Mouse (Mus musculus): ENCODE results near the gene Ddi1. TPM values are rescaled to one million over a fixed set of nuclear protein-coding genes. Genes with fewer than 3 reads are reported as not detected.

The Ddi1 gene
- polyA plus RNA-seq (2012; ENCODE audit: insufficient read depth, low replicate concordance): 0.23 TPM in 1 of 2 replicates, not detected in the other

DNA sequence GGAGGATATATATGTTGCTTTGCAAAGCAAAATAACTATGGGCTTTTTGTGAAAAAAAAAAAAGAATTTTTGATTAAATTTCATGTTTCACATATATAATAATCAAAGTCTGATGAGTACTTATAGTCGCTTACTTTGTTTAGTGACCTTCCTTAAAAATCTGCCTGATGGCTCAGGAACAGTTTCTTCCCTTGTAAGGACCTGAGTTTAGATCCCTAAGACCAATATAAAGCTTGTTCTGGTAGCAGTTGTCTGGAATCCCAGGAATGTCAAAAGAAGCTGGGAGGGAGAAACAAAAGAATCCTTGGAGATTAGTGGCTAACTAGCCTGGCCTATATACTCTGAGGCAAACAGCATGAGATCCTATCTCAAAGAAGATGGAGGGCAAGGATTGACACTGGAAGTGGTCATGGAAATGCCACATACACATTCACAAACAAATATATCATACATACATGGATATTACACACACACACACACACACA is at the start of gene Ddi1:
TSS of gene Ddi1 (minus strand) at position 51 of the 485 bp plus-strand sequence.
- Histone ChIP-seq H3K36me3 (replicated peaks; ENCODE audit: low read length) (no peaks in the 10 kb centered on the region), H3K4me3 (replicated peaks) (no peak within 1 kb of the TSS), H3K9me3 (peaks cover 8% of the 10 kb centered on the region), H3K27me3 (replicated peaks) (no peaks in the 10 kb centered on the region), H3K4me1 (no peaks in the 10 kb centered on the region)
- TF ChIP-seq GATA1 (IDR thresholded peaks at IDR 0.05; ENCODE audit: borderline replicate concordance, low read length) (no peak), FLI1 (IDR thresholded peaks at IDR 0.05; ENCODE audit: low read length) (no peak)

DNA sequence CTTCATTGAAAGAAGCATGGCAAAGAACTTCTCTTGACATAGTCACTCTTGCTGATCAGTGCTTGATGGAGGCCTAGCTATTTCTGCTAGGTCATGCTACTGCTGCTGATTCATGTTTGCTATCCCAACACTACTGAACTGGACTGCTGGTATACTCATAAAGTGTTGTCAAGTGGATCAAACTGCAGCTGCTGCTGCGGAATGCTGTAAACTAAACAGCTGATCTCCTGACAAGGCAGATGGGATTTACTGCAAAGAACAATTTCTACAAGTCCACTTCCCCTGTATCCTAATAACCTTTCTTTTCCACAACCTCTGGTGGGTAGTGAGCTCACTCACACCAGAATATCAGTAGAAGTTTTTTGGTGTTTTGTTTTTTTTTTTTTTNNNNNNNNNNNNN is 47.5 kb upstream of the Ddi1 start:
- no peaks in the 10 kb centered on the region for H3K27me3 ChIP-seq (replicated peaks)
- H3K4me3 ChIP-seq (replicated peaks): no peak overlapping the region
- H3K4me1 ChIP-seq: no peaks in the 10 kb centered on the region
- no peaks in the 10 kb centered on the region for H3K36me3 ChIP-seq (replicated peaks; ENCODE audit: low read length)
- TF ChIP-seq GATA1 (IDR thresholded peaks at IDR 0.05; ENCODE audit: borderline replicate concordance, low read length) (no peak), FLI1 (IDR thresholded peaks at IDR 0.05; ENCODE audit: low read length) (no peak)
- no peaks in the 10 kb centered on the region for H3K9me3 ChIP-seq

DNA sequence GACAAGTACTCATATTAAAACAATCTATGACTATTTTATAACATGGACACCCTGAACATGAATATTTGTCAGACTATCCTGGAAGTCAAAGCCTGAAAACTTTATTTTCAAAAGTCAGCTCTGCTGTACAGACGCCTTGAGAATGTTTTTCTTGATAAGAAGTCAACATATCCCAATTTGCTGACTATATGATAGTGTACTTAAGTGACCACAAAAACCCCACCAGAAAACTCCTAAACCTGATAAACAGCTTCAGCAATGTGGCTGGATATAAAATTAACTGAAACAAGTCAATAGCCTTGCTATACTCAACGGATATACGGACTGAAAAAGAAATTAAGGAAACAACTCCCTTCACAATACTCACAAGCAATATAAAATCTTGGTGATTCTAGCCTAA is 36.2 kb upstream of the Ddi1 start:
- H3K4me1 ChIP-seq: no peaks in the 10 kb centered on the region

GRCm38 (mm10) chr9:6304590-6304989 is 34.9 kb upstream of the Ddi1 start:
- TF ChIP-seq GATA1 (IDR thresholded peaks at IDR 0.05; ENCODE audit: borderline replicate concordance, low read length) (no peak), FLI1 (IDR thresholded peaks at IDR 0.05; ENCODE audit: low read length) (no peak)
- Histone ChIP-seq H3K4me1 (no peaks in the 10 kb centered on the region), H3K27me3 (replicated peaks) (no peaks in the 10 kb centered on the region), H3K36me3 (replicated peaks; ENCODE audit: low read length) (no peaks in the 10 kb centered on the region), H3K4me3 (replicated peaks) (no peak overlapping the region), H3K9me3 (peaks cover 6% of the 10 kb centered on the region)

More for the DNA sequence above, 36.2 kb upstream of the Ddi1 start:
- no peaks in the 10 kb centered on the region for H3K27me3 ChIP-seq (replicated peaks)
- H3K4me3 ChIP-seq (replicated peaks): no peak overlapping the region
- peaks cover 6% of the 10 kb centered on the region for H3K9me3 ChIP-seq
- TF ChIP-seq FLI1 (IDR thresholded peaks at IDR 0.05; ENCODE audit: low read length) (no peak), GATA1 (IDR thresholded peaks at IDR 0.05; ENCODE audit: borderline replicate concordance, low read length) (no peak)
- H3K36me3 ChIP-seq (replicated peaks; ENCODE audit: low read length): no peaks in the 10 kb centered on the region

- H3K27me3 ChIP-seq (replicated peaks): no peaks in the 10 kb centered on the region
- H3K36me3 ChIP-seq (replicated peaks; ENCODE audit: low read length): no peaks in the 10 kb centered on the region
- TF ChIP-seq GATA1 (IDR thresholded peaks at IDR 0.05; ENCODE audit: borderline replicate concordance, low read length) (no peak), FLI1 (IDR thresholded peaks at IDR 0.05; ENCODE audit: low read length) (no peak)
- no peaks in the 10 kb centered on the region for H3K4me1 ChIP-seq
- H3K4me3 ChIP-seq (replicated peaks): no peak overlapping the region
- H3K9me3 ChIP-seq: no peaks in the 10 kb centered on the region
Observed at GRCm38 (mm10) chr9:6302050-6302449, 32.4 kb upstream of the Ddi1 start.

GRCm38 (mm10) chr9:6298547-6298946 is 28.9 kb upstream of the Ddi1 start:
- H3K27me3 ChIP-seq (replicated peaks): no peaks in the 10 kb centered on the region
- H3K36me3 ChIP-seq (replicated peaks; ENCODE audit: low read length): no peaks in the 10 kb centered on the region
- H3K9me3 ChIP-seq: no peaks in the 10 kb centered on the region
- no peak overlapping the region for H3K4me3 ChIP-seq (replicated peaks)
- no peaks in the 10 kb centered on the region for H3K4me1 ChIP-seq
- TF ChIP-seq FLI1 (IDR thresholded peaks at IDR 0.05; ENCODE audit: low read length) (no peak), GATA1 (IDR thresholded peaks at IDR 0.05; ENCODE audit: borderline replicate concordance, low read length) (no peak)

DNA sequence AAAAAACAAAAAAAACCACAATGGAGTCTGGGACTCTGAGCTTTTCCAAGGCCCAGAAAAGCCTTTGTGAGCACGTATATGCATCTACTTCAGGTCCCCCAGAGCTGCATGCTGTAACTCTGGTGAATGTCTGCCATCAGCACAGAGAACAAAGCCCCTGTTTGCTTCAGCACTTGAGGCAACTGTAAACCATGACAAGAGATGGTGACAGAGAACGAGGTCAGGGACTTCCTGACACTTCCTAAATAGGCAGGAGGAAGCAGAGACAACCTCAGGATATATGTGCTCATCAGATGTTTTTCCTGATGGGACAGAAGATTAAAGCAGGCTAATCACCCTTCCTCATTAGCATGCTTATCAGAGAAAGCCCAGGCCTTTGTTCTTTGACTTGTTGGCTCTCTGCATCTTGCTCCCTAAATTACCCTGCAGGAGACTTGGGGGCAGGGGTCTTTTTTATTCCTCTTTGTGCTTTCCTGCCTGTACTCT is 19.6 kb upstream of the Ddi1 start:
- Histone ChIP-seq H3K4me1 (no peaks in the 10 kb centered on the region), H3K4me3 (replicated peaks) (no peak overlapping the region), H3K36me3 (replicated peaks; ENCODE audit: low read length) (no peaks in the 10 kb centered on the region), H3K27me3 (replicated peaks) (no peaks in the 10 kb centered on the region), H3K9me3 (no peaks in the 10 kb centered on the region)
- no peak for TF ChIP-seq GATA1 (IDR thresholded peaks at IDR 0.05; ENCODE audit: borderline replicate concordance, low read length)
- no peak for TF ChIP-seq FLI1 (IDR thresholded peaks at IDR 0.05; ENCODE audit: low read length)

DNA sequence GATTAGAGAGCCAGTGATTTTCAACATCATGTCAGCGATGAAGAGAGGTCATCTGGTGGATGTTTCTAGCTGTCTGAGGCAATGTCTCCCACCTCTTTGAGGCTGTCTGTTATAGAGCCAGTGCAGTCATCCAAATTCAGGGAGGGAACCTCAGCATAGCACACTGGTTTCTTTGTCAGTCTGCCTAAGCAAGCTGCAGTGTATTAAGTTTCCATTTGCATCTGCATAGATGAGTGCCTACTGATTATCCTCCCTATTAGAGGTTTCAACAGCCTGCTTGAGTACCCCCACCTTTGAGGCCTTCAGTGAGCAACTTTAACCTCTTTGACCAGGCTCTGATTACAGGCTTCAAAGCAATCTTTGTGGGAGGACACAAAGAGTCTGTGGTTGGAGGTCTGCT is 17.1 kb upstream of the Ddi1 start:
- no peak for TF ChIP-seq GATA1 (IDR thresholded peaks at IDR 0.05; ENCODE audit: borderline replicate concordance, low read length)
- no peak for TF ChIP-seq FLI1 (IDR thresholded peaks at IDR 0.05; ENCODE audit: low read length)
- Histone ChIP-seq H3K9me3 (no peaks in the 10 kb centered on the region), H3K36me3 (replicated peaks; ENCODE audit: low read length) (no peaks in the 10 kb centered on the region), H3K4me3 (replicated peaks) (no peak overlapping the region), H3K27me3 (replicated peaks) (no peaks in the 10 kb centered on the region), H3K4me1 (no peaks in the 10 kb centered on the region)

DNA sequence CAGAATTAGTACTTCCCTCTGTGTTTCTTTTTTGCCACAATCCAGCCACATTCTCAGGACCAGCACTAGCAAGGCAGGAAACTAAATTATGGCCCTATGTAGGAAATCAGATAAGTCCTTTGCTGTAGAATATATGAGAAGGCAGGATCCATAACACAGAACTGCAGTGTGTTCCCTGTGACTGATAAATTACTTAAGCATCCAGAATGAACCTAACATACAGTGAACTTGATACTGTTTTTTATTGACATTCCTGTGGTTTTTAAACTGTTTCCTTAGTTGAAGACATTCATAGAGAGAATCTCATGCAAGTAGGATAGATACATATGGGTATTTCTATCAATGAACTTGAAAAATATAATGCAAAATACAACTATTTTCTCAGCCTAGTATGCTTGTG is 7.9 kb upstream of the Ddi1 start:
- TF ChIP-seq FLI1 (IDR thresholded peaks at IDR 0.05; ENCODE audit: low read length) (no peak), GATA1 (IDR thresholded peaks at IDR 0.05; ENCODE audit: borderline replicate concordance, low read length) (no peak)
- Histone ChIP-seq H3K4me3 (replicated peaks) (no peak overlapping the region), H3K36me3 (replicated peaks; ENCODE audit: low read length) (no peaks in the 10 kb centered on the region), H3K27me3 (replicated peaks) (no peaks in the 10 kb centered on the region), H3K9me3 (no peaks in the 10 kb centered on the region), H3K4me1 (no peaks in the 10 kb centered on the region)

DNA sequence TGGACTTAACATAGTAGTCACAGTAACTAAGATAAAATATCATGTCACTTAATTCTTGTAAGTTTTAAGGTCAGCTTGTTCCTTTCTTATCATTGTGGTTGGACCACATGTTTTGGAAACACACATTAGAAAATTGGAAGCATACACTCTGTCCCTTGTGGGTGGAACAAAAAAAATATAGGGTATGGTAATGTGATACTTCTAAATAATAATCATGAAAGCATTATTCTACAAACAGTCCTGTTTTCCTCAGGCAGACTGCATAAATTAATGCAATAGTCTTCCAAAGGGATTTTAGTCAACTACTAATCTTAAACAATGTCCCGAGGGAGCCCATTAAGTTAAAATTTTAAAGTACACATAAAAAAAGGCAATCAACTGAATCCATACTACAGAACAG is 6.7 kb upstream of the Ddi1 start:
- no peaks in the 10 kb centered on the region for H3K9me3 ChIP-seq
- H3K4me3 ChIP-seq (replicated peaks): no peak overlapping the region
- no peaks in the 10 kb centered on the region for H3K36me3 ChIP-seq (replicated peaks; ENCODE audit: low read length)
- H3K4me1 ChIP-seq: no peaks in the 10 kb centered on the region
- no peak for TF ChIP-seq FLI1 (IDR thresholded peaks at IDR 0.05; ENCODE audit: low read length)
- TF ChIP-seq GATA1 (IDR thresholded peaks at IDR 0.05; ENCODE audit: borderline replicate concordance, low read length): no peak
- H3K27me3 ChIP-seq (replicated peaks): no peaks in the 10 kb centered on the region

DNA sequence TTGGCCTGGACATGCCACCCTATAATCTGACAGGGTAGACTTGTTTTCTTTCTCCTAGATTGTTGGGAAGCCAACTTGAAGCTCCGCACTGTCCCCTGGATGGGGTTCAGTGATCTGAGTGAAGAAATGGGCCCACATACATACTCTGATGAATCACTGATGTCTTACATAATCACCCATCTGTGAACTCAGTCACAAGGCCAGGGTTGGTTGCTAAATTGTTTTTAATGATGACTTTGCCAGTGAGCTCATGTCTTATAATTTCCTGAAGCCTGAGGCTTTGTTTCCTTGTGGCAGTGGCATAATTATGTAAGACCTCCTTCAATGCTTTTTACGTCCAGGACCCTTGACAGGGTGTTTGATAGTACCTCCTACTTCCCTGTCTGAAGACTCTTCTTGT is 4.8 kb downstream of the Ddi1 start:
- Histone ChIP-seq H3K4me3 (replicated peaks) (no peak overlapping the region), H3K36me3 (replicated peaks; ENCODE audit: low read length) (no peaks in the 10 kb centered on the region)

More for the DNA sequence above, 4.8 kb downstream of the Ddi1 start:
- TF ChIP-seq FLI1 (IDR thresholded peaks at IDR 0.05; ENCODE audit: low read length) (no peak), GATA1 (IDR thresholded peaks at IDR 0.05; ENCODE audit: borderline replicate concordance, low read length) (no peak)
- no peaks in the 10 kb centered on the region for H3K4me1 ChIP-seq
- H3K9me3 ChIP-seq: peaks cover 8% of the 10 kb centered on the region
- no peaks in the 10 kb centered on the region for H3K27me3 ChIP-seq (replicated peaks)

Data from megakaryocyte, embryonic 14.5 days (primary cell).